Mouse (Mus musculus) C2C12 (cell line): ENCODE data around the gene Psmd7.

ENCODE experiments used
- CTCF ChIP-seq: IDR thresholded peaks from one replicate; pipeline ENCODE4 v1.5.1; 2011; ENCODE audit not compliant: control insufficient read depth, insufficient read depth, insufficient read length
- USF1 ChIP-seq: IDR thresholded peaks from one replicate; pipeline ENCODE4 v1.6.1; 2011; ENCODE audit warnings: low read depth, mild to moderate bottlenecking, control low read depth, moderate library complexity

- TF ChIP-seq CTCF (no peak), USF1 (no peak)
Measured at GRCm38 (mm10) chr8:107574771-107575170, 13.5 kb downstream of the Psmd7 start.
